Mouse (Mus musculus) stomach, embryonic 14.5 days (tissue): Measurements from ENCODE around the gene Pcolce. TPM values are rescaled to one million over a fixed set of nuclear protein-coding genes. Genes with fewer than 3 reads are reported as not detected.

Experiments
- ATAC-seq: fragments of 200-750 bp; cut with Nextera tagmentation; 2 replicates; pipeline ENCODE4 v1.8.0; 2017; ENCODE audit warnings: low read depth, moderate TSS enrichment; ENCODE audit not compliant: insufficient number of reproducible peaks, insufficient read depth, low FRiP score
- H3K27ac ChIP-seq: fragments of 300-500 bp; sonication (generic); 2 replicates; pipeline ENCODE4 v1.5.1; 2014; ENCODE audit warnings: mild to moderate bottlenecking, low read length, moderate library complexity, mixed read lengths
- H3K27me3 ChIP-seq: fragments of 300-500 bp; sonication (generic); 2 replicates; pipeline ENCODE4 v1.6.1; 2014; ENCODE audit warnings: low read length, control low read depth, mixed read lengths; ENCODE audit not compliant: control insufficient read depth, insufficient read depth
- H3K36me3 ChIP-seq: fragments of 300-500 bp; sonication (generic); 2 replicates; pipeline ENCODE4 v1.6.1; 2014; ENCODE audit warnings: mild to moderate bottlenecking, control low read depth, low read length, moderate library complexity, mixed read lengths; ENCODE audit not compliant: control insufficient read depth, insufficient read depth
- H3K4me1 ChIP-seq: fragments of 300-500 bp; sonication (generic); 2 replicates; pipeline ENCODE4 v1.6.1; 2014; ENCODE audit warnings: low read length, control low read depth, mixed read lengths; ENCODE audit not compliant: control insufficient read depth, insufficient read depth
- H3K4me2 ChIP-seq: fragments of 300-500 bp; sonication (generic); replicated peaks from 2 replicates; pipeline ENCODE4 v1.6.1; 2014; ENCODE audit warnings: low read depth, low read length, control low read depth
- H3K4me3 ChIP-seq: fragments of 300-500 bp; sonication (generic); 2 replicates; pipeline ENCODE4 v1.5.1; 2014; ENCODE audit warnings: low read depth, low read length, control low read depth
- H3K9ac ChIP-seq: fragments of 300-500 bp; sonication (generic); replicated peaks from 2 replicates; pipeline ENCODE4 v1.6.1; 2014; ENCODE audit warnings: low read depth, mild to moderate bottlenecking, control low read depth, low read length, moderate library complexity, mixed read lengths
- H3K9me3 ChIP-seq: fragments of 300-500 bp; sonication (generic); 2 replicates; pipeline ENCODE4 v1.6.1; 2016; ENCODE audit warnings: low read depth, low read length, control low read depth; ENCODE audit not compliant: control insufficient read depth
- WGBS: fragments of 180-500 bp; shearing (Covaris S2); extraction: QIAGEN DNeasy Blood & Tissue Kit; methylation state at CpG from one replicate; pipeline ENCODE4 v1.1.7; 2014; 5-methylcytosine and 5-hydroxymethylcytosine counted together
- polyA plus RNA-seq: library from polyadenylated mRNA; unstranded; fragments of >200 nt; fragmentation: Nextera tagmentation; extraction: Ambion mirVana; gene quantifications from 2 replicates; pipeline ENCODE4 v1.2.1, GENCODE M21; 2014

Pcolce gene
- polyA plus RNA-seq, 1 experiment from 2014 or later, result 143 TPM

GRCm38 (mm10) chr5:137649251-137649650 is 35.7 kb upstream of the Pcolce start:
- H3K4me2 ChIP-seq, result no peak overlapping the region
- 0 out of 2 replicates have a peak, but pooled peaks cover 4% of the 10 kb centered on the region for H3K27me3 ChIP-seq
- ATAC-seq, result no peak
- H3K27ac ChIP-seq, result no peak overlapping the region
- H3K9me3 ChIP-seq, result no peaks in the 10 kb centered on the region
- H3K36me3 ChIP-seq, result peaks cover 5% of the 10 kb centered on the region; the same call in 1 of the 2 replicates
- no peak overlapping the region for H3K4me3 ChIP-seq
- peaks cover 18% of the 10 kb centered on the region for H3K4me1 ChIP-seq
- H3K9ac ChIP-seq, result no peak overlapping the region
- 33% methylated on average over 4 of the region's 4 CpGs for WGBS

DNA sequence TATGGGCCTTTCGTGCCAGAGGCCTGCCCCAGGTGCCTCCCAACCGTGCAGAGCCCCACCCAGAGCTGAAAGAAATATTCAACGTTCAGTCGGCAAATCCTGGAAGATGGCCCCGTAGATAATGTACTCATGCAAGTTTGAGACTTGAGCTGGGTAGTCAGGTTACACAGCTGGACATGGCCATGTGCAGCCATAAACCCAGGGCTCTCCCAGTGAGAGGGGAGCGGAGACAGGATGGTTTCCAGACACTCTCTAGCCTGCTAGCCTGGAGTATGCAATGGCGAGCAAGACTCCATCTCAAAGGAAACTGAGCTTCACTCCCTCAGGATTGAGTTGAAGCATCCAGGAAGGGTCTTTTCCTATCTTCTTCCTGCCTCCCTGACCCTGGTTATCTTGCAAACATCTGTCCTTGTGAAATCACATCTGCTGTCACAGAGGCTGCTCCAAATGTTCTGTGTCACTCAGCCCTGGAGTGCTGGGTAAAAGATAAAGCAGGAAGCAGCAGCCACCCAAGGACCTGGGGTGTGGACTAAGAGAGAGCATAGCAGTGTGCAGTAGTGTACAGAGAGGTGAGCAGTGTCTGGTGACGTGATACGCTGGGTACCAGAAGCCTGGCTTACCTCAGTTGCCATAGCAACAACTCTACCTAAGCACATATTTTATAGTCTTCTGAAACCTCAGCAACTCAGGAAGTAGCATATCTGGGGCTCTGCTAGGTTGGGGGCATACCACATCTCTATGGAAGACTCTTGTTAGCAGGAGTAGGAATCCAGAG is 34.4 kb upstream of the Pcolce start:
- Histone ChIP-seq H3K9ac (no peak overlapping the region), H3K36me3 (peaks cover 5% of the 10 kb centered on the region; the same call in 1 of the 2 replicates), H3K4me2 (no peak overlapping the region), H3K4me3 (no peak overlapping the region), H3K9me3 (no peaks in the 10 kb centered on the region), H3K27me3 (peaks cover 8% of the 10 kb centered on the region; the same call in 1 of the 2 replicates), H3K27ac (no peak overlapping the region), H3K4me1 (peaks cover 18% of the 10 kb centered on the region)
- no peak for ATAC-seq
- WGBS, result 43% methylated on average over 9 of the region's 9 CpGs

DNA sequence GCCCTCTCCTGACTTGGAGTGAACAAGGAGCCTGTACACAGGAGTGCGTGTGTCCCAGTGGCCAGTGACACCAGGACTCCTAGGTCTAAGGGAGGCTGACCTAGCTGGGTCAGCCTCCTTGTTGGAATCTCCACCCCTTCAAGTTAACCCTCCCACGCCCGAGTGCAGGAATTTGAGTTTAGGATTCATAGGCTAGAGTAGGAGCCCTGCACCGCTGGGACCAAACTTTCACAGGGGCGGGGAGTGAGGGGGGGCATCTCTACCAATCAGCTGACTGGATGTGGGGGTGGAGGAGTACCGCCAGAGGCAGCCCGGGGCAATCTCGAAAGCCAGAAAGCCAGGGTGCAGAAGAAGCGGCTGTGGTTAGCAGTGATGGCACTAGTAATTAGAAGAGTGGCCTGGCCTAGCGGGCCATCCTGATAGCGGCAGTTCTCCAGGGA is 32.1 kb upstream of the Pcolce start, which contains the start of gene Irs3:
Gene Irs3, minus strand, starts transcription at position 63 of the 440 bp plus-strand sequence.
- 22% methylated on average over 11 of the region's 11 CpGs for whole genome bisulfite sequencing
- peaks cover 17% of the 10 kb centered on the region for H3K36me3 ChIP-seq
- peak within 1 kb of the TSS; percentile 14 for H3K4me3 ChIP-seq
- peak within 1 kb of the TSS; percentile 45 for H3K4me2 ChIP-seq
- no peaks in the 10 kb centered on the region for H3K9me3 ChIP-seq
- H3K9ac ChIP-seq, result no peak within 1 kb of the TSS
- peaks cover 18% of the 10 kb centered on the region for H3K4me1 ChIP-seq
- H3K27ac ChIP-seq, result no peak within 1 kb of the TSS
- H3K27me3 ChIP-seq, result peaks cover 8% of the 10 kb centered on the region; the same call in 1 of the 2 replicates
- no peak for ATAC-seq

DNA sequence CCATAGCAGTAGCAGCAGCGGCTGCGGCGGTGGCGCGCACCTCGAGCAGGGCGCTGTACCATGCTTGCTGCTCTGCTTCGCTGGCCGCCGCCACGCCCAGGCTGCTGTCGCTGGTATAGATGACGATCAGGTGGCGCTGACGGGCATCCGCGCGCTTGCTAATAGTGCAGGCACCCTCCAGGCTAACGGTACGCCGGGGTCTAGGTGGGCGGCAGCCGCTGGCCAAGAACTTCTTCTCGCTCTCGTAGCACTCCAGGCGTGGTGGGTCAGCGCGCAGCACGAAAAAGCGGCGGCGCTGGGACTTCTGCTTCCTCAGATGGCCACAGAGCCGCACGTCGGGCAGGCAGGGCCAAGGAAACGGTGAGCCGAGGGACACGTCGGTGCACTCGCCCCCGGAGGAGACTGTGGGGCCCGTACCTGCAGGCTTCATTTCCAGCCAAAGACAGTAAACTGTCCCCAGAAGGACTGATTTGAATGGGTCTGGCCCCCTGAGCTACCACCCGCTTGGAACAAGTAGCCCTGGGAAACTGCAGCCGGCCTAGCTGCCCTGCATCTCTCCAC is 31.6 kb upstream of the Pcolce start:
- H3K27me3 ChIP-seq, result peaks cover 8% of the 10 kb centered on the region; the same call in 1 of the 2 replicates
- ATAC-seq, result no peak
- H3K4me1 ChIP-seq, result peaks cover 17% of the 10 kb centered on the region
- no peaks in the 10 kb centered on the region for H3K9me3 ChIP-seq
- peak overlapping the region; percentile 14 for H3K4me3 ChIP-seq
- no peak overlapping the region for H3K9ac ChIP-seq
- peaks cover 20% of the 10 kb centered on the region for H3K36me3 ChIP-seq
- no peak overlapping the region for H3K27ac ChIP-seq
- peak overlapping the region; percentile 45 for H3K4me2 ChIP-seq
- WGBS, result 5% methylated on average over 44 of the region's 44 CpGs

- 50% methylated on average over 19 of the region's 19 CpGs for WGBS
- Histone ChIP-seq H3K4me3 (no peak overlapping the region), H3K27ac (no peak overlapping the region), H3K4me1 (peaks cover 11% of the 10 kb centered on the region; the same call in 1 of the 2 replicates), H3K9me3 (no peaks in the 10 kb centered on the region), H3K4me2 (no peak overlapping the region), H3K36me3 (peaks cover 24% of the 10 kb centered on the region), H3K9ac (no peak overlapping the region), H3K27me3 (peaks cover 8% of the 10 kb centered on the region; the same call in 1 of the 2 replicates)
- no peak for ATAC-seq
Measured at GRCm38 (mm10) chr5:137644484-137644883, 30.9 kb upstream of the Pcolce start.

GRCm38 (mm10) chr5:137642886-137643285 is 29.3 kb upstream of the Pcolce start:
- Histone ChIP-seq H3K4me3 (no peak overlapping the region), H3K4me2 (no peak overlapping the region), H3K9ac (no peak overlapping the region), H3K27ac (no peak overlapping the region), H3K9me3 (no peaks in the 10 kb centered on the region), H3K36me3 (peaks cover 40% of the 10 kb centered on the region), H3K4me1 (0 out of 2 replicates have a peak, but pooled peaks cover 2% of the 10 kb centered on the region), H3K27me3 (peaks cover 8% of the 10 kb centered on the region; the same call in 1 of the 2 replicates)
- no peak for ATAC-seq
- WGBS, result 39% methylated on average over 4 of the region's 4 CpGs

GRCm38 (mm10) chr5:137641054-137641453 is 27.5 kb upstream of the Pcolce start, which contains the start of gene Sap25:
Gene Sap25, plus strand, starts transcription at chr5:137641334.
- Histone ChIP-seq H3K4me2 (no peak within 1 kb of the TSS), H3K4me3 (no peak within 1 kb of the TSS), H3K27ac (no peak within 1 kb of the TSS), H3K27me3 (peaks cover 8% of the 10 kb centered on the region; the same call in 1 of the 2 replicates), H3K9me3 (no peaks in the 10 kb centered on the region), H3K9ac (no peak within 1 kb of the TSS), H3K36me3 (peaks cover 59% of the 10 kb centered on the region), H3K4me1 (0 out of 2 replicates have a peak, but pooled peaks cover 2% of the 10 kb centered on the region)
- no peak for ATAC-seq
- 85% methylated on average over 19 of the region's 19 CpGs for WGBS

DNA sequence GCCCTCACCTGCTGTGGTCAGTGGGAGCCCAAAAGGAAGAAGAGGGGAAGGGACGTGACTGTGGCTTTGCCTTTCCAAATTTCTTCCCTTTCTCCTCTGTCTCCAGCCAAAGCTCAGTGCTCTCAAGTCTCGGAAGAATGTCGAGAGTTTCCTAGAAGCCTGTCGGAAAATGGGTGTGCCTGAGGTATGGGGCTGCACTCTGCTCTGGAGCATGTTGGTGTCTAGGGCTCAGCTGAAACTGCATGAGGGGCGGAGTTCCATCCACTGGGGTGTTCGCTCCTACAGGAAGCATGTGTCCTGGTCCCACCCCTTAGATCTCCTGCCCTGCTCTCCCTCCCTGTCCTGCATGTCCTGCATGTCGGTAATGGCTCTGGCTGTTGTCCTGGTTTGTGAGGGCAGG is 25.9 kb upstream of the Pcolce start:
- no peak for ATAC-seq
- Histone ChIP-seq H3K4me3 (no peak overlapping the region), H3K9ac (no peak overlapping the region), H3K4me1 (no peaks in the 10 kb centered on the region), H3K27ac (no peak overlapping the region), H3K4me2 (no peak overlapping the region), H3K27me3 (peaks cover 4% of the 10 kb centered on the region; the same call in 1 of the 2 replicates), H3K9me3 (no peaks in the 10 kb centered on the region), H3K36me3 (peaks cover 69% of the 10 kb centered on the region)
- 78% methylated on average over 7 of the region's 7 CpGs for WGBS
